Mouse (Mus musculus) gonadal fat pad, adult 2 months (tissue): ENCODE results near the gene Ccdc60. TPM values are rescaled to one million over a fixed set of nuclear protein-coding genes. Genes with fewer than 3 reads are reported as not detected.

Experiments used
- DNase-seq: peaks from one replicate; pipeline ENCODE4 v3.0.0-alpha.2; 2012; ENCODE audit warnings: low read depth
- polyA plus RNA-seq: library from polyadenylated mRNA; depleted of rRNA; stranded (reverse); fragments of >200 nt; gene quantifications from 2 replicates; pipeline ENCODE4 v1.2.3, GENCODE M21; 2012

Gene Ccdc60
- polyA plus RNA-seq, 1 experiment = 0.55 TPM

DNA sequence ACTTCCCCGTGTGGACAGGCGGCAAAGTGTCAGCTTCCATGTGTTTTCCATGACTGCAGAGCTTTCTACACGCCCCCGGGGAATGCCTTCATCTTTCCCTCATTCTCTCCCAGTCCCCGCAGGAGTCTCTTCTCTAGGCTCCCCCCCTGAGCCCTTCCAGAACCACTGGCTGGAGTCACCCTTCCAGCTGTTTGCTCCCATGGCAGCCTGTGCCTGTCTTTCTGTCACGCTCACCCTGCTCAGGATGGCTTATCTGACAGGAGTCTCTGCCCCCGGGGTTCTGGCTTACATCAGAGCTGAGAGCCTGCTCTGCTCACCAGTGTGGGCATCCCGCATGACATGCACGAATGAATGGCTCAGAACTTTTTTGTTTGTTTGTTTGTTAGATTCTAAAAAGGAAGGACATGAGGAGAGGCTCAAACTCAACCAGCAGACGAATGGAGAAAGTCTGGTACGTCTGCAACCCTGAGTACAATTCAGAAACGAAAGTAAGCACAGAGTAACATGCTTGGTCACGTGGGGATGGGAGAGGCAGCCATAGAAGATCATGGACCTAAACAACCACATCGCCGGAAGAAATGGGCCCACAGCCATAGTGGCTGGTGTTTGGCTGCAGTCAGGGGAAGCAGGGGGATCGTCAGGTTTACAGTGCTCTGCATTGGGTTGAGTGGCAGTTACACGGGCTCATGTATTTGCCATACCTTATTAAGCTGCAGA, 17.1 kb downstream of the Ccdc60 start:
- no peak for DNase-seq

DNA sequence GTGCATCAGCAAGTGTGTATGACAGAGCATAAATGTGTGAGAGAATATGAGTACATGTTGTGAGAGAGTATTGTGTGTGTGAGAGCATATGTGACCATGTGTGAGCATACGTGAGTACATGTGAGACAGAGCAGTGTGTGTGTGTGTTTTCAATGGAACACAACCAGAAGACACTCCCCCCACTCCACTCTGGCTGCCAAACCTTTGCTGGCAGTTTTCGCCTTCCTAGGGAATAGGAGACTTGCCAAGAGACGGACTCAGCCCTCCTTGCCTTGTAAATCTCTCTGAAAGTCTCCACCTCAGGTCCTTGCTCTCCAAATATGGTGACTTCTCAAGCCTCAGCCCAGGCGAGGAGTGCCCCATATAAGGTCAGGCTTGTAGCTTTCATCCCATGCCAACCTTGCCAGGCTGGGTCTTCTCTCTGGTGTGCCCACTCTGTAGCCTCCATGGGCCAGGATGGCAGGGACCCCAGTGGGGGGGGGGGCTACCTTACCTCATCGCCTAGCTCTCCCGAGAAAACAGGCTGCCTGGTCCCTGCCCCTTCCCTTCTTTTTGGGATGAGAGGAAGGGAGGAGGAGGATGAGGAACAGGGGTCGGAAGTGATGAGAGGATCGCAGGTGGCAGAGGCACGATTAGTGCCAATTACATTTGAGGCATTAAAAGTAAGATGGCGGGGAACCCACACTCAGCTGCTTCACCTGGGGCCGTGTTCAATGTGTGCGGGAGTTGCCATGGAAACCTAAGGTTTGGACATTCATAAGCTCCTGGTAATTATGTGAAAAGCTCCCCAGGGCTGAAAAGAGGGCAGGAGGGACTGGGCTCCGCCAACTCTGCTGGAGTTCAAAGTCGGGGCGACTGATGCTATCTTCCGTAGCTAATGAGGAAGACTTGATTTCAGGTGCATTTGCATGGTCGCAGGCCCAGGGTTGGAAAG, 19.3 kb downstream of the Ccdc60 start:
- no peak for DNase-seq

DNA sequence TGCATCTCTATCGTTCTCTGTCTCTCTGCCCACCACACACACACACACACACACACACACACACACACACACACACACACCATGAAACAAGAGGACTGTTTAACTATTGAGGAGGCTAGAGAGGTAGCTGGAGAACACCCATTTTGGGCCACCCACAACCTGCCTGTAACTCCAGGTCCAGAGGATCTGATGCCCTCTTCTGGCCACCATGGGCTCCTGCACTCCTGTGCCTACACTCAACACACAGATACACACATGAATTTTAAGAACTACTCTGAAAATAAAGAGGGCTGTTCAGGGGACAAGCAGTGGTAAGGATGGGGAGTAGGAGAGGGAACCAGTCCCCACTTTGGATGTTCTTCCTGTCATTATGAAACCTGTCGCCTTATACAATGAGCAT, 26.1 kb downstream of the Ccdc60 start:
- DNase-seq = no peak

DNA sequence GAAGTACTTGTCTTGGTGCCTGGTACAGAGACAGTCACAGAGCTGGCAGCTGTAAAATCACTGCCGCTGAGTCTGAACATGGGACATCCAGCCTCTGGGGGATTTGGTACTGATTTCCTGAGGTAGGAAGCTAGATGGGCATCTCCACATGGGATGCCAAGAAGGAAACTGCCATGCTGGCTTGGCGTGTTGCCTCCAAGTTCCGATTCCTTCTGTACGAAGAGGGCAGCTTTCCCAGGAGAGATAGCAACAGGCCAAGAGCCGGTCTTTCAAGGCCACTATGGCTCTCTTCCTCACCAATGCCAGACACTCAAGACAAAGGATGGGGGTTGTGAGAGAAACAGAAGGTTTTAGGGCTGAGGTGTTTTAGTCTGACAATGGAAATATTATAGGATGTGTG, 26.8 kb downstream of the Ccdc60 start:
- DNase-seq = no peak

DNA sequence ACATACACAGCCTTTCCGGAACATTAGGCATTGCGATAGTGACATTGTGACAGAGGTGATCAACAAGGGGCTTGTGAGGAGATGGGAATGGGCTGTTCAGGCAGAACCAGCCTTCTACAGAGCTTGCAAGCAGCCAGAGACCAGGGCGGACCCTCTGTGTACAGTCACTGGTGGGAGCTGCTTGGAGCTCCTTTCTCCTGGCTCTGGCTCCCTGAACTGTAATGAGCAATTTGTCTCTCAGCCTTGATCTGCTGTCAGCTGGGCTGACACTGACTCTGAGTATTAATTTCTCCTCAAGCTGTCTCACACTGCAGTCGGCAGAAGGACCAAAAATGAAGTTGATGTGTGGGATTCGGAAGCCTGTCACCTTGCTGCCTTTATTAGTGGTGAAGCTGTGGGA, 28.4 kb downstream of the Ccdc60 start:
- DNase-seq = no peak

DNA sequence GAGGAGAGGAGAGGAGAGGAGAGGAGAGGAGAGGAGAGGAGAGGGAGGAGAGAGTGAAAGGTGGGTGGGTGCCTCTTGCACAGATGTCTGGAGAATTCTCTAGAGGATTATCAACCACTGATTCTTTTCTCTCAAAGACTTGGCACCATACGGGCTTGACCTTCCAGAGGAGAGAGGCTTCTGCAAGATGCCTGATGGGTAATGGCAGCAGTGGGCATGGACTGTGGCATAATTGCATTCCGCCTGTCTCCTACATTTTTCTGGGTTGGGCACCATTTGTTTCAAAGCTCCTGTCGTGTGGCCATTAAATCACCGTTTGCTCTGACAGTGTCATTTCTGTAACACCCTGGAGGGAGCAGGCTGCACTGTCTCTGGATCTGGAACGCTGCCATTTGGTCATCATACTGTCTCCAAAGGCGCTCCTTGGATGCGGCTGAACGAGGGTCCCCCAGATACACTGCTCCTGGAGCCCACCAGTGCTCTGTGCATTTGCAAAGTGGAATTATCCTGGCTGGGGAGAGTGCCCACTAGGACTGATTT, 30.4 kb downstream of the Ccdc60 start:
- DNase-seq = no peak

DNA sequence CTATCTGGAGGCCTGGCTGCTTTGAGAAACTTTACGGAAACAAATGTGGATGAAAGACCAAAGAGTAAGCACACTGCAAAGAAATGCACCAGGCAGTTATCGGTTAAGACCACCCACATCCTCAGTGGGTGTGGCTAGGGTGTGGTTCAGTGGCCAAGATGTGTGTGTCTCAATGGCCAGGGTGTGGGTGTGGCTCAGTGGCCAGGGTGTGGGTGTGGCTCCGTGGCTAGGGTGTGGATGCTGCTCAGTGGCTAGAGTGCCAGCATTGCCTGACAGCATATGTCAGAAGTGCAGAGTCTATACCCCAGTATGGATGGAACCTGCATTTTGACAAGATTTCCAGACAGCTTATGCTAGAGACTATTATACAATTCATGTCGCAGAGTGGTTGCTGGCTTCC, 34.9 kb downstream of the Ccdc60 start:
- DNase-seq = no peak

DNA sequence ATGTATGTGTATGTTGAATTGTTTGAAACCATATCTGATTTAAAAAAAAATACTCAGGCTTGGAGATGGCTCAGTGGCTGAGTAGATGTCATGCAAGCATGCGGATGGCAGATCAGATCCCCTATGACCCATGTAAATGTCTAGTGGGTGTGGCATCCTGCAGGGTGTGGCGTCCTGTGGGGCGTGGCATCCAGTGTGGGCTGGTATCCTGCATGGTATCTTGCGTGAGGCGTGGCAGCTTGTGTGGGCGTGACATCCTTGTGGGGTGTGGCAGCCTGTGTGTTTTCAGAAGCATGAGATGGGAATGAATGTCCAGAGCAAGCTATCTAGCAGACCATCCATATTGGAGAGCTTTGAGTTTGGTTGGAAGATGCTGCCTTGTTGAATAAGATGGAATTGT, 36.6 kb downstream of the Ccdc60 start:
- DNase-seq = no peak

DNA sequence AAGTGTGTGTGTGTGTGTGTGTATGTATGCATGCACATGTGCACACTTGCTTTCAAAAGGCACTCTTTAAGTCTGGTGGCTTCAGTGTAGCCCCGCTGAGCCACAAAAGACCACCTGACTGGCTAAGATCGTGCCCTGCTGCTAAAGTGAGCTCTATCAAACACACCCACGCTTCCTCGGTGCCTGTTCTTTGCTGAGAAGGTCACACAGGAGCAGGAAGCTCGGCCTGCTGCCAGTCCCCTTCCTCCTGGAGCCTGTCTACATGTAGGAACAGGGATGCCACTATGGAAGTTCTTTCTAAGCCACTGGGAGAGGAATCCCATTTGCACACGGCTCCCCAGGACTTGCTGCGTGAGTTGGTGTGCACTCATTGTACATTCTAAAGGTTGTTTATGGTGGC, 42.1 kb downstream of the Ccdc60 start:
- DNase-seq = no peak

DNA sequence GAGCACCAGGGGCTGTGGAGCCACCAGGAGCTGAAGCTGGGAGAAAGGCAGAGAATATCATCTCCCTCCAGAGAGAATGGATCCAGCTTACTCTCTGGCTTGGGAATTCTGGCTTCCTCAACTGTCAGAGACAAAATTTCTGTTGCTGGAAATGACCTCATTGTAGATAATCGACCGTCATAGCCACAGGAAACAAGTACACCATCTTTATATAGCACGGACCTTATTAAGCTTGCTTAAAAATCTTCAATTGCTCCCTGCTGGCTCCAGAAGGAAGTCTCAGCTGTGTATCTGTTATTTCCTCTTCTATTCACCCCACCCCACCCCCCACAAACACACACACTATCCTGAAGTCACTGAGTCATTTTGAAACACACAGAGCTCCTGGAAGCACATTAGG, 44.3 kb downstream of the Ccdc60 start:
- DNase-seq = no peak

DNA sequence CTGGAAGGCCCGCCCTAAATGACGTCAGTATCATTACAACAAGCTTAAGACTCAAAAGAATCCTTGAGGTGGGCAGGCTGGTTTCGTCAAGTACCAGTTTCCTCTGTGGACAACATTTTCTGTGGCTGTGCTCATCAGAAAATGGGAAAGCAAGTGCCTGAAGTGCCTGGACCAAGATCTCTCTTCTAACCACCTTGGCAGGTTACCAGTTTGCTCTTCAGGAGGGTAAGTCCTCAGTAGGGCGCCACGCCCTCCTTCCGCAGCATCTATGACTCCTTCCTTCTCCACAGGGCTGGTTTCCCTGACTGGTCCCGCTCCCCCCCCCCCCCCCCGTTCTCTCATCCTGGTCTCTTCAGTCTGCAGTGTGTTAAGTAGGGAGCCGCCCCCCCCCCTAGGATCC, 45.2 kb downstream of the Ccdc60 start:
- no peak for DNase-seq

DNA sequence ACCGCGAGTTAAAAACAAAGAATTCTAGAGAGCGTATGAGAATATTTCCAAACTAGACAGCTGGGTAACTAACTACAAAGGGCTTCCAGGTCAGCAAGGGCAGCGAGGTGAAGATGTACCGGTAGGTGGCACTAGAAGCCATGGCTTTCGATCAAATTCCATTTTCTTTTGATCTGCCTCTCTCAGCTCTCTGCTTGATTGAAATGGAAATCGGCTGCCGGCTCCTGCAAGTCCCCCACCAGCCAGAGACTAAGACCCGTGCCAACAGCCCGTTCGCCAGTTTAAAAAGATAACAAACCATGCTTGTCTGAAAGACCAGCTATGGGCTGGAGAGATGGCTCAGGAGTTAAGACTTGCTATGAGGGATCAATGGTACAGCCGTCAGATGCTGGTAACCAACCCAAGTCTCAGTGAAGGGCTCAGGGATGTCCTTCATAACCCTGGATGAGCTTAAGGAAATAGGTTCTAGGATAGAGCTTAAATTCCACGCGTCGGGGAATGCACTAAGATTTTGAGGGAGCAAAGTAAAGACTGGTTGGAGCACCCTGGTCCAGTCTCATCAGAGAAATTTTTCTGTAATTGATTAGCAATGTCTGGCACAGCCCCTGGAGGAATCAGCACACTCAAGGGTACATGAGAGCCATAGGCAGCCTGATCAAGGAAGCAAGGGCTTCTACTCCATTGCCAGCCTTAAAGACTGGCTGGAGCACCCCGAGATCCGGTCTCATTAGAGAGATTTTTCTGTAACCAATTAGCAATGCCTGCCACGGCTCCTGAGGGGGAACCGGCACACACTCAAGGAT, 56.7 kb downstream of the Ccdc60 start:
- no peak for DNase-seq

DNA sequence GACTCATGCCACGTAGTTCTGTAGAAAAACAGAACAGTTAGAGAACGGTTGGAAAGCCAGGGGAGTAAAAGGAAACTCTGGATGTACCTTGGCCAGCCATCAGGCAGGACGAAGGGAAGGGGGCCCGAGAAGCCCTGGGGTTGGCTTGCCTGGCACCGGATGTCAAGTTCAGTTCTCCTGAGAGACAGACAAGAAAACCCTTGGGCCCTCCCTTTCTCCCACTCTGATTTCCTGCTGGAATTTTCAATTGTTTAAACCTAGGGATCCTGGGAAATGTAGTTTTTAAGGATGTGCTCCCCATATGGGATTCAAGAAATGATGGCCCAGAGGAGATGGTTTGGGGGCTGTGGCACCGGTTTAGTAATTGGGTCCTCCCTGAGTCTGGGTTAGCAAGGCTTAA, 60.4 kb downstream of the Ccdc60 start:
- DNase-seq = no peak

DNA sequence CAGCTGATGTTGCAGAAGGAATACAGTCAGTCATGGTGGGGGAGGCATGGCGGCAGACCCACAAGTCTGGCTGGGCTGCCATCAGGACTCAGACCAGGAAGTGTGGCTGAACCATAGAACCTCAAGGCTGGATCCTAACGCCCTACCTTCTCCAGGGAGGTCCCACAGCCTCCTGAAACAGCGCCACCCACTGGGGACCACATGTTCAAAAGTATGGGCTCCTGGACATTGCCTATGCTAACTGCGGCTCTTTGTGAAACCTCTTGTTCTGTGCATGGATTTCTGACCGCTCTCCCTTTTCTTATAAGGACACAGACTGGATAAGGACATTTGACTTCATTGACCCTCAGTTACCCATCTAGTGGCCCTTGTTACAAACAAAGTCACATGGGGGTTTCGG, 64.8 kb downstream of the Ccdc60 start:
- no peak for DNase-seq

DNA sequence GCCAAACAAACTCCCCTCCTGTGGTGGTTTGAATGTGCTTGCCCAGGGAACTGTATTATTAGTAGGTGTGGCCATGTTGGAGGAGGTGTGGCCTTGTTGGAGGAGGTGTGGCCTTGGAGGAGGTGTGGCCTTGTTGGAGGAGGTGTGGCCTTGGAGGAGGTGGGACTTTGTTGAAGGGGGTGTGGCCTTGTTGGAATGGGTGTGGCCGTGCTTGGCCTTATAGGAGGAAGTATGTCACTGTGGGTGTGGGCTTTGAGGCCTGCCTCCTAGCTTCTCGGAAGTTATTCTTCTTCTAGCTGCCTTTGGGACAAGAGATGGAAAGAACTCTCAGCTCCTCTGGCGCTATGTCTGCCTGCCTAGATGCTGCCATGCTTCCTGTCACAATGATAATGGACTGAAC, 66.9 kb downstream of the Ccdc60 start:
- DNase-seq = no peak

DNA sequence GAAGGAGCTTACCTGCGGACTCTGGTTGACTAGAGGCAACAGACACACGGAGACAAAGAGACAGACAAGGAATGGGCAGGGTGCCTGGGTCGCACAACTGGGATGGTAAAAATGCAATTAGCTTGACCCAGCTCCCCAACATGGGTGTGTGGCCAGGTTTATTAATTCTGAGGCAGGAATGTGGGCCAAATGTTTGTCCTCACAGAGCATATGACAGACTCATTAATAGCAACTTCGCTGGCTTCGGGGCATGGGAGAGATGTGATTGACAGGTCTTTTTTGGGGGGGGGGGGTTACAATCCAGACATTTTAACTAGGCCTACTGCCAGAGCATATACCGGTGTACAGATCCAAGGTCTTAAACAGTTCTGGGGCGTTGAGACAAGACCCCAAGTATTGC, 69.5 kb downstream of the Ccdc60 start:
- DNase-seq = no peak

DNA sequence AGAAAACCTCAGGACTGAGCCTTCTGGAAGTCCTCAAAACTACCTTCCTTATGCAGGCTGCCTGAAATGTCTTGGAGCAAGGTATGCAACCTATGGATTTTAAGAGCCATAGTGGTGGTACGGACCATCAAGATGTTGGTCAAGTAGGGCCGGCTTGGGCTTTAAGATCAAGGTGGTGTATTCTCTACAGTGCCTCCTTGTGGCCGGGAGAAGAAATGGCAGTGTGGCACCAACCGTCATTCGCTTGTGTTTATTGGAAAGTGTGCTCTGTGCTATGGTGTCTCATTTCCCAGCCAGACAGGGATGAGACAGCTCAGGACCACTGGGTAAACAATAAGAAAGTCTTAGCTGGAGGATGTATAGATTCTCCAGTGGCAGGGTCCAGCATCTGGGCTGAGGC, 76.1 kb downstream of the Ccdc60 start:
- DNase-seq = no peak

DNA sequence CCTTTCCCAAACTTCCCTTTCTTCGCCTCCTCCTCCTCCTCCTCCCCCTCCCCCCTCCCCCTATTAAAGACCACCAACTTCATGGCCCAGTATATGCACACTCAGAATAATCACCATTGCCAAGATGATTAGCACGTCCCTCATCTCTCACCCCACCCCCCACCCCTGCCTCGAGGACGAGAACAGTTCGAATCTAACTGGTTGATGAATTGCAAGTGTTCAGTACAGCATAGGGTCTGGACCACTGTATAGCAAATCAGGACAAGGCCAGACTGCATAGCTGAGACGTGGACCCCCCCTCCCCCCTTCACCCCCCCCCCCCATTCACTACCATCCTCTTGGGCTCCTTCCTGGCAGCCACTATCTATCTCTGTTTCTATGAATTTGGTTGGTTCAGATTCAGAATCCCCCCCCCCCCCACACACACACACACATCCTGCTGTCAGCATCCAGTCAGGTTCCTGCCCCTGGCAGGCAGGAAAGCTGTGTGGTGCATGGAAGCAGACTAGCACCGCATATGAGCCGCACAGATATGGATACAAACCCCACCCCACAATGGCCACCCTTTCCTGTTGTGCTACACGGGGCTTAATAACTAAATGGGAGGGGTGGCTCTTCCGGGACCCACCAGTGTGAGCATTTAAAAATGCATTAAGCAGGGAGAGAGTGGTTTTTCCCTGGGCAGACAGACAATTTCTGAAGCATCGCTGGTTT, 79.2 kb downstream of the Ccdc60 start:
- no peak for DNase-seq

DNA sequence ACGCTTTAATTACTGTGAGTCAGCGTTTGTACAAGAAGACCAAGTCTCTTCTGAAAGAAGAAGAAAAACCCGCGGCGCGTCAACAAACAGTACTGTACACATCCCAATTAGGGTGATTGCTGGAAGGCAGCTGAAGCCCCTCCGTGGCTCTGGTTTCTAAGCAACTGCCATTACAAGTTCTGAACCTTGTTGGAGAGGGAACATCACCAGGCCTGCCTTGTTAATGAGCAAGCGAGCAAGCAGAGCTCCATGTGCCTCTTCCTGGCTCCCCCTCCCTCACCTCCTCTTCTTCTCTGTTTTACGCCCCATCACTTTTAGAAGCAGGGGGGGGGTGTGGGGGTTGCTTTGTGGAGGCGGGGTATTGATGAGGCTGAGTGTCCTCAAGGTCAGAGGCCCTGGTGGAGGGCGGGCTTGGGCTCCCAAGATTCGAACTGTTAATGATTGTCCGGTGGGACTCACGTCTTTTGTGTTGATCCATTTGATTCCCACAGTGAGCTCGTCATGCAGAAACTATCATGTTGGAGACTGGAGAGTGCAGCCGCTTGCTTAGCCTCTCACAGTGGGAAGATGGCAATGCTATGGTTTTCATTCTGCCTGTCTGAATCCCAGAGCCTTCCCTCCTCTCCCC, 79.9 kb downstream of the Ccdc60 start:
- DNase-seq = no peak

DNA sequence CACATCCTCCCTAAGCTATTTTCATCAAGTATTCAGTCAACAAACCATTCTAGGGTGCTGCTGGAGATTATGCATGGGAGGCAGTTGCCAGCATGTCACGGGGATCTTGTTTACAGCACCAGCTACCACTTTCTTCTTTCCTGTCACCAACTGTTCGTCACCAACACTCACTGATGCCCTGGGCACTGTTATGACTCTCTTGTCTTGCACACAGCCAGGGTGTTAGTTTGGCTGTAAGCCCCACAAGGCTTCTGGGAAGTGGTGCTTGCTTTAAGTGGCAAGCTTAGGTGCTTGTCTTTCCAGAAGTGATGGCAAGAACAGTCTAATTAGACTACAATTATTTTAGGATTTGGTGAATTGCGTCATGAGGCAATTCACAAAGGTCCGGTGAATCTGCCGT, 86.1 kb downstream of the Ccdc60 start:
- no peak for DNase-seq

DNA sequence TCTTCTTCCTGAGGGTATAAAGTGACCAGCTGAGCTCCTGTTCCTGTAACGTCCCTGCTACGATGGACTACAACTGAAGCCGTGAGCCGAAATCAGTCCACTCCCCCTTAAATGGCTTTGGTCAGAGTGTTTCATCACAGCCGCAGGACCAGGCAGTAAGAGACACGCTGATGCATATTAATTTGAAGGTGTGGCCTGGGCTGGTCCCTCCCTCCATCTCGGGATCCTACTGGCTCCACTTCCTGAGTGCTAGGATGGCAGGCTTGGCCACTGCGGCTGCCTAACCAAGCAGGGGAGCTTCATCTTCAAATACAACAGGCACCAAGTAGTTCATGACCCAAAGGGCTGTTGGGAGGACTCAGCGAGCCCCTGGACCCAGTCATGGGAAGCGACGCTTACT, 94.3 kb downstream of the Ccdc60 start:
- DNase-seq = no peak
